Mouse (Mus musculus): ENCODE measurements around the gene Dnajc28.
"Not testable (repeated sequence)": the region's sequence is repeated elsewhere in the genome, so short reads cannot be mapped to it uniquely, and the experiment has no call there.

Gene Dnajc28

DNA sequence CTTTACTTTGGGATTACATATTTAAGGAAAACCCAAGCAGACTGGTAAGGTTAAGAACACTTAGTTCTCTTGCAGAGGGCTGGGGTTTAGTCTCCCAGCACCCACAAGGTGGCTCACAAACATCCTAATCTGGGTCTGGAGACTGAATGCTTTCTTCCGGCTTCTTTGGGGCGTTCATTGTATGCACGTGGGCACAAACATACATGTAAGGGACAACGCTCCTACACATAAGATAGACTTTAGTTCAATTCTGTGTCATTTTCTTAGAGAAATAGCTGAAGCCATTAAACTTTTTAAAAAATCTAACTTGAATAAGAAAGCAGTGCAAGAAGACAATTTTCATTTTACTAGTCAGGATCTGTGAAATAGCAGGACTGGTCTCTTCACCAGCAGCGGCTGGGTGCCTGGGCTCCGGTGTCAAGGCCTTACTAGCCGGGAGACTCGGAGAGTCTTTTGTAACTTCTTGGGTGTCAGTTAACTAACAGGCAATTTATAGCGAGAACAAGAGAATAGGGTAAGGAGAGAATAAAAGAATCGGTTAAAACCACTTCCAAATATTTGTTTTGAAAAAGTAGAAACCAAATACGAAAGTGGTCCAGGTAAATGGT is 27.3 kb upstream of the Dnajc28 start:
- DNase-seq (ENCODE audit: low read depth, low spot score) = peak; percentile 71
- Histone ChIP-seq H3K36me3 (ENCODE audit: control insufficient read depth, insufficient read depth, low read length, poor library complexity, severe bottlenecking) (peaks cover 14% of the 10 kb centered on the region; the same call in 1 of the 2 replicates), H3K27me3 (ENCODE audit: control insufficient read depth, insufficient read depth, low read length, poor library complexity, severe bottlenecking) (no peaks in the 10 kb centered on the region)

GRCm38 (mm10) chr16:91645420-91645819 is 26.6 kb upstream of the Dnajc28 start:
- not testable (repeated sequence) for H3K27me3 ChIP-seq (ENCODE audit: control insufficient read depth, insufficient read depth, low read length, poor library complexity, severe bottlenecking); DNase-seq (ENCODE audit: low read depth, low spot score)
- H3K36me3 ChIP-seq (ENCODE audit: control insufficient read depth, insufficient read depth, low read length, poor library complexity, severe bottlenecking) = peaks cover 17% of the 10 kb centered on the region; the same call in 1 of the 2 replicates

DNA sequence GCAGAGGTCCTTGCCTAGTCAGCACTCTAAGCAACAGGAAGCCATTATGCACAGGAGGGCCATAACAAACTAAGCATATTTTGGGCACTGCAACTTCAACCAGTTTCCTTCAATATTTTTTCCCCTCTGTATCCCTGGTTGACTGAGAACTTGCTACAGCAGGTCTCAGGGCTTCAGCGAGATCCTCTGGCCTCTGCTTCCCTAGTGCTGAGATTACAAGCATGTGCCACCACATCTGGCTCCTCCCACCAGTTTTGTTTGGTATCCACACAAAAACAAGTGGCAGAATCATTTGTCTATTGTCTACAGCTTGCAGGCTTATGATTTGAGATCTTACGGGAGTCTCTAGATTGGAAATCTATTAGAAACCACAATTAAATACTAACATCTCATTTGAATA is 26.1 kb upstream of the Dnajc28 start:
- DNase-seq (ENCODE audit: low read depth, low spot score) = no peak
- Histone ChIP-seq H3K36me3 (ENCODE audit: control insufficient read depth, insufficient read depth, low read length, poor library complexity, severe bottlenecking) (peaks cover 19% of the 10 kb centered on the region; the same call in 1 of the 2 replicates), H3K27me3 (ENCODE audit: control insufficient read depth, insufficient read depth, low read length, poor library complexity, severe bottlenecking) (no peaks in the 10 kb centered on the region)

- peaks cover 29% of the 10 kb centered on the region for H3K36me3 ChIP-seq (ENCODE audit: control insufficient read depth, insufficient read depth, low read length, poor library complexity, severe bottlenecking)
- H3K27me3 ChIP-seq (ENCODE audit: control insufficient read depth, insufficient read depth, low read length, poor library complexity, severe bottlenecking) = no peaks in the 10 kb centered on the region
- no peak for DNase-seq (ENCODE audit: low read depth, low spot score)
Observed at GRCm38 (mm10) chr16:91640171-91640570, 21.3 kb upstream of the Dnajc28 start.

- no peak for DNase-seq (ENCODE audit: low read depth, low spot score)
Observed at GRCm38 (mm10) chr16:91639636-91640035, 20.8 kb upstream of the Dnajc28 start.

DNA sequence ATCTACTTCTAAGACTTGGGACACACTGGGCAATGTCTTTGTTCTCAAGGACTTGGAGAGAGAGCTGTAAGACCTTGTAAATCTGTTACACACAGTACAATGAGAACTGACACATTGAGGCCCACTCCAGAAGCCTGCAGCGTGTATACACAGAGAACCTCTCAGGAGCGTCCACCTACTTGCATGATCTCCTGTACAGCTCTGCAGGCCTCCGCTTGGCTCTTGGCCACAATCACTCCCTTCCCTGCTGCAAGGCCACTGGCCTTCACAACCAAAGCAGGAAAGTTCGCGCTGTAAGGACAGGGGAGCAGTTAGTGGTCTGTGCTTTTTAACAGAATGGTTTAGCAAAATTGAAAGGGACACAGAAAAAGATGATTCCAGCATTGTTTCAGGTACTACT is 20.3 kb upstream of the Dnajc28 start:
- Histone ChIP-seq H3K36me3 (ENCODE audit: control insufficient read depth, insufficient read depth, low read length, poor library complexity, severe bottlenecking) (peaks cover 29% of the 10 kb centered on the region), H3K27me3 (ENCODE audit: control insufficient read depth, insufficient read depth, low read length, poor library complexity, severe bottlenecking) (no peaks in the 10 kb centered on the region)
- no peak for DNase-seq (ENCODE audit: low read depth, low spot score)

More at GRCm38 (mm10) chr16:91639636-91640035, 20.8 kb upstream of the Dnajc28 start:
- Histone ChIP-seq H3K36me3 (ENCODE audit: control insufficient read depth, insufficient read depth, low read length, poor library complexity, severe bottlenecking) (peaks cover 29% of the 10 kb centered on the region), H3K27me3 (ENCODE audit: control insufficient read depth, insufficient read depth, low read length, poor library complexity, severe bottlenecking) (no peaks in the 10 kb centered on the region)

DNA sequence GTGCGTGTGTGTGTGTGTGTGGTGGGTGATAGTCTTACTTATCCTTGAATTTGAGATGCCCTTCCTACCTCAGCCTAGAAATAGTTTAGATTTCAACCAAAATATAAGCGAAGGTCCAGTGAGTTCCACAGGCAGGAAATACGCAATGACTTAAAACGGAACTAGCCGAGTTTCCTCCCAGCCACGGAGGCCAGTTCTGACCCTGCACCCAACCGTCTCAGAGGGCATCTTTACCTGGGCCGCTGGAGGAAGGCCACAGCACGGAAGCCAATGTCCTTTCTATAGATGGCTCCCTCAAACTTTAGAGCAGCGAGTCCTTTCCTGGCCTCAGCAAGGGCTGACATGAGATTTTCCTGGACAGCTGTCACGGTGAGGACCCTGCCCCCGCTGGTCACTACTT is 14.8 kb upstream of the Dnajc28 start:
- H3K27me3 ChIP-seq (ENCODE audit: control insufficient read depth, insufficient read depth, low read length, poor library complexity, severe bottlenecking) = no peaks in the 10 kb centered on the region
- DNase-seq (ENCODE audit: low read depth, low spot score) = no peak
- peaks cover 14% of the 10 kb centered on the region for H3K36me3 ChIP-seq (ENCODE audit: control insufficient read depth, insufficient read depth, low read length, poor library complexity, severe bottlenecking)

DNA sequence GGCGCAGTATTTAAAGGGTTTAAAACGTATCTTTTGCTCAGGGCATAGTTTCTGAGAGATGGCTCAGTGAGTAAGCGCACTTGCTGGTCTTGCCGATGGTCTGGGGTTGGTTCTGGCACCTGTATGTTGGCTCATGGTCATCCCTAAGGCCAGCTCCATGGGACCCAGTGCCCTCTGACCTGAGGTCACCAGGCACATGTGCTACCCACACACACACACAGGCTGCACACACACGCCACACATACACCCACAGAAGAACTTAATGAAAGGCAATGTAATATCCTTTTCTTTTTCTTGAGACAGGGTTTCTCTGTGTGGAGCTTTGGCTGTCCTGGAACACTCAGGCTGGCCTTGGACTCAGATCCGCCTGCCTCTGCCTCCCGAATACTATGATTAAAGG is 14.1 kb upstream of the Dnajc28 start:
- Histone ChIP-seq H3K36me3 (ENCODE audit: control insufficient read depth, insufficient read depth, low read length, poor library complexity, severe bottlenecking) (peaks cover 14% of the 10 kb centered on the region), H3K27me3 (ENCODE audit: control insufficient read depth, insufficient read depth, low read length, poor library complexity, severe bottlenecking) (no peaks in the 10 kb centered on the region)
- DNase-seq (ENCODE audit: low read depth, low spot score) = no peak

- Histone ChIP-seq H3K27me3 (ENCODE audit: control insufficient read depth, insufficient read depth, low read length, poor library complexity, severe bottlenecking) (no peaks in the 10 kb centered on the region), H3K36me3 (ENCODE audit: control insufficient read depth, insufficient read depth, low read length, poor library complexity, severe bottlenecking) (peaks cover 11% of the 10 kb centered on the region)
- DNase-seq (ENCODE audit: low read depth, low spot score) = no peak
Observed at GRCm38 (mm10) chr16:91632439-91632838, 13.6 kb upstream of the Dnajc28 start.

GRCm38 (mm10) chr16:91630584-91630983 is 11.8 kb upstream of the Dnajc28 start:
- no peak for DNase-seq (ENCODE audit: low read depth, low spot score)
- Histone ChIP-seq H3K36me3 (ENCODE audit: control insufficient read depth, insufficient read depth, low read length, poor library complexity, severe bottlenecking) (peaks cover 5% of the 10 kb centered on the region), H3K27me3 (ENCODE audit: control insufficient read depth, insufficient read depth, low read length, poor library complexity, severe bottlenecking) (no peaks in the 10 kb centered on the region)

DNA sequence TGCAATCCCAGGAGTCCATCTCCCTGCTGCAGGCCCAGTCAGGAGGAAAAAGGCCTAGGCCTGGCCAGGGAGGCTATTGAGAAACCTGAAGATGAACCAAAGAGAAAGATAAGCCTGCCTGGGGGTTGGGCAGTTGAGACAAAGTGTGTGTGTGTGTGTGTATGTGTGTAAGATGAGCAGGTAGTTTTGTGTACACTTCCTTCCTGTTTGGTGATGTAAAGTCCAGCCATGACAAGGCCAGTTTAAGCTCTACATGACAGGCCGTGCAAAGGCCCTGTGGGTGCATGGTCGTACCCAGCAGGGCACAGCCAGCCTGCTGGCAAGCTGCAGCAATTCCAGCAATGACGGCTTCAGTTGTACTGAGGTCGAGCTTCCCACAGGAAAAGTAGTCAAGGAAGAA is 10.9 kb upstream of the Dnajc28 start:
- H3K36me3 ChIP-seq (ENCODE audit: control insufficient read depth, insufficient read depth, low read length, poor library complexity, severe bottlenecking) = peaks cover 6% of the 10 kb centered on the region
- no peaks in the 10 kb centered on the region for H3K27me3 ChIP-seq (ENCODE audit: control insufficient read depth, insufficient read depth, low read length, poor library complexity, severe bottlenecking)
- DNase-seq (ENCODE audit: low read depth, low spot score) = no peak

- no peak for DNase-seq (ENCODE audit: low read depth, low spot score)
- no peaks in the 10 kb centered on the region for H3K27me3 ChIP-seq (ENCODE audit: control insufficient read depth, insufficient read depth, low read length, poor library complexity, severe bottlenecking)
- peaks cover 7% of the 10 kb centered on the region for H3K36me3 ChIP-seq (ENCODE audit: control insufficient read depth, insufficient read depth, low read length, poor library complexity, severe bottlenecking)
Observed at GRCm38 (mm10) chr16:91628673-91629072, 9.8 kb upstream of the Dnajc28 start.

- no peak for DNase-seq (ENCODE audit: low read depth, low spot score)
- Histone ChIP-seq H3K27me3 (ENCODE audit: control insufficient read depth, insufficient read depth, low read length, poor library complexity, severe bottlenecking) (no peaks in the 10 kb centered on the region), H3K36me3 (ENCODE audit: control insufficient read depth, insufficient read depth, low read length, poor library complexity, severe bottlenecking) (peaks cover 7% of the 10 kb centered on the region)
Observed at GRCm38 (mm10) chr16:91627831-91628230, 9.0 kb upstream of the Dnajc28 start.

DNA sequence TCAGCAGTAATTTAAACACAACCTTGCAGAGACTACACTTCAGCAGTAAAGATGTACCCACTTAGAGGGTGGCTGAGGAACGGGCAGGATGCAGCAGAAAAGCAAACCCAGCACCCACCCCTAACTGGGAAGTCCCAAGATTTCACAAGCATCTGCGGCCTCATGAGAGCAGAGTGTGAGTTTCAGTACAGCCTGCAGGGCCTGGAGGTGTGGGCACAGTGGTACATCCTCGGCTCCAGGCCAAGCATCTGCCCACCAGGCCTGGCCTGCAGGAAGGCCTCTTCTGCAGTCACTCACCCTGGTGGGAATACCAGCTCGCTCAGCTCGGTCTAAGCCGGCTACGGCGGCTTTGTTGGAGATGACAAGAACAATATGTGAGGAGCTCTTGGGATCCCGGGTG is 4.2 kb upstream of the Dnajc28 start:
- H3K27me3 ChIP-seq (ENCODE audit: control insufficient read depth, insufficient read depth, low read length, poor library complexity, severe bottlenecking) = no peaks in the 10 kb centered on the region
- peaks cover 4% of the 10 kb centered on the region for H3K36me3 ChIP-seq (ENCODE audit: control insufficient read depth, insufficient read depth, low read length, poor library complexity, severe bottlenecking)
- no peak for DNase-seq (ENCODE audit: low read depth, low spot score)

GRCm38 (mm10) chr16:91620991-91621390 is 2.2 kb upstream of the Dnajc28 start:
- no peaks in the 10 kb centered on the region for H3K27me3 ChIP-seq (ENCODE audit: control insufficient read depth, insufficient read depth, low read length, poor library complexity, severe bottlenecking)
- peaks cover 4% of the 10 kb centered on the region; the same call in 1 of the 2 replicates for H3K36me3 ChIP-seq (ENCODE audit: control insufficient read depth, insufficient read depth, low read length, poor library complexity, severe bottlenecking)
- no peak for DNase-seq (ENCODE audit: low read depth, low spot score)

DNA sequence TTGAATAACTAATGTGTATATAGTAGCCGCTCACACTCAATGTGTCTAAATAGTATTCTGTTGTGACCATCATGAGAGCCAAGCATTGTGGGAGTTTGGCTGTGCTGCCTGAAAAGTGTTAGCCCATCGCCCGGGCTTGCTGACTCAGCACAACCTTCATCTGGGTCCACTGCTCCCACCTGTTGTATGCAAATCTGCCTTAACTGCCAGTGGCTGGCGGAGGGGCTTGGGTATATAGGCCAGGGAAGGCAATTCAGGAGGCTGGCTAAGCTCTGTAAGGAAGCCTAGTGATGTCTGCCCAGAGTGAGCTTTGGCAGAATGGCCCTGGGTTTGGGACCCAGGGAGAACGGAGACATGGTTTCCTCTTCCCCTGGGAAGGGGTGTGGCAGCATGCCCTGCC is 1.4 kb upstream of the Dnajc28 start:
- DNase-seq (ENCODE audit: low read depth, low spot score) = peak; percentile 29

More for the DNA sequence above, 1.4 kb upstream of the Dnajc28 start:
- Histone ChIP-seq H3K27me3 (ENCODE audit: control insufficient read depth, insufficient read depth, low read length, poor library complexity, severe bottlenecking) (no peaks in the 10 kb centered on the region; the same call in 1 of the 2 replicates), H3K36me3 (ENCODE audit: control insufficient read depth, insufficient read depth, low read length, poor library complexity, severe bottlenecking) (peaks cover 2% of the 10 kb centered on the region; the same call in 1 of the 2 replicates)
